Mouse (Mus musculus): ENCODE results near the gene Nanos2. TPM values are rescaled to one million over a fixed set of nuclear protein-coding genes. Genes with fewer than 3 reads are reported as not detected.

Nanos2 gene
- polyA plus RNA-seq (2015; fragmentation: Illumina TruSeq; extraction: RNeasy Lipid Tissue Mini Kit (QIAGEN cat#74804); ENCODE audit: low read depth, low replicate concordance) = 0.30 TPM

DNA sequence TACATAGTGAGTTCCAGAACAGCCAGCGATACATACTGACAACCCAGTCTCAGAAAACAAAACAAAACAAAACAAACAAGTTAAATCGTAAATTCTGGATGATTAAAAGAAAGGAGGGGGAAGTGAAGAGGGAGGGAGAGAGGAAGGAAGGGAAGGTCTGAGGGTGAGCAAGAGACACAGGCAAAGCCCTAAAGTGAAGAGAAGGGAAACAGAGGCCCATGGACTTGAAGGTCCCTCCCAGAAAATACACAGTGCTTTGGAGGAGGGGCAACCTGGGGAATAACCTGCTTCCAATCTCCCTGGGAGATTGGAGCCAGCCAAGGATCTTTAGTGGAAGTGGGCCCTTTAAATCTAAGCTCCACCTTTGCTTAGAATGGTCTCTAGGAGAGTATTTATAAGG is at the start of gene Nanos2:
Nanos2 (plus strand) TSS at position 301 of the 400 bp plus-strand sequence.

DNA sequence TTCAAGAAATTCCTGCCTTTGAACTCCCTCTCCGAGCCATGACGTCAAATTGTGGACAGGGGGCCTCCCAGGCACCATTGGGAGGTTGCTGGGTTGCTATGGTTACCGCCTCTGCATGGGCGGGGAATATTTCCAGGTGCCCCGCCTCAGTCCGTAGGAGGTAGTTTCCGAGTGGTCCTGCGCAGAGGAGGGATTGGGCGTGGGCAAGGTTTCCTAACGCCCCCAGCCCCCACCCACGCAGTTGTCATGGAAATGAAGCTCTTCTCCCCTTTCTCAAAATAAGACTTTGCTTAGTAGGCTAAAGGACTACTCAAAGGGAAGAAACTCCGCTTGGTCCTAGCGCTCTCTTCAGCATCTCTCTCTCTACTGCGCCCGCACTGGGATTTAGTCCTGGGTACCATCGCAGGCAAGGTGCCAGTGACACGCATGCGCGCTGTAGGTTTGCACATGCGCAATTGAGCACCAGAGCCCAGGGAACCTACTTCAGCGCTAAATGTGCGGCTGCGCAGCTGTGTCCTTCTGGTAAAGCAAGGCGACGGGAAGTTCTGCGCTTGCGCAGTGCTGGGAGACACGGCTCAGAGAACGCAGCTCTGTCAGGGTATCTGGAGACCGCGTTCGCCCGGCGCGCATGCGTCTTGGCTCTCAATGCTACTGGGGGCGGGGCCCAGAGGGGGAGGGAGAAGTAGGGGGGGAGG is 3.5 kb downstream of the Nanos2 start, which contains the start of gene Mypop:
Mypop (plus strand) TSS at position 645 of the 695 bp plus-strand sequence.

DNA sequence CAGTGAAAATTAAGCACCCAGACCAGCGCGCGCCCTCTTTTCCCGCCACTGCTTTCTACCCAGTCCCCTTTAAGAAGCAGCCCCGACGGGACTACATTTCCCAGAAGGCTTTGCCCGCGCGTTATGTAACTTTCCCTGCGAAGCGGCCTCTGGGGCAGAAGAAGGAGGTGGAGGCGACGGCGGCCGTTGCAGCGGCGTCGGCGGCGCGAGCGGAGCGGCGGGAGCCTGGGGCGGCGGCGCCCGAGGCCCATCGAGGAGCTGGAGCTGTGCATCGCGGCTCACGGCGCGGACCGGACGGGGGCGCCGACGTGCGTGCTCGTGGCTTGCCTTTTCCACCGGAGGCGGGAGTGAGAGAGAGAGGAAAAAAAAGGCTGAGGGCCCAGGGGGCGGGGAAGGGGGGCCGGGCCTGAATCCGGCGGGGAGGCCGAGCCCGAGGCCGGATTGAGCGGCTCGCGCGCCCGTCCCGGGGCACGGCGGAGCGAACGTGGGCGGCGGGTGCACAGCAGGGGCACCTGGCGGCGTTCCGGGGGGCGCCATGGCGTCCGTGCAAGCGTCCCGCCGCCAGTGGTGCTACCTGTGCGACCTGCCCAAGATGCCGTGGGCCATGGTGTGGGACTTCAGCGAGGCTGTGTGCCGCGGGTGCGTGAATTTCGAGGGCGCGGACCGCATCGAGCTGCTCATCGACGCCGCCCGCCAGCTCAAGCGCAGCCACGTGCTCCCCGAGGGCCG is 16.9 kb downstream of the Nanos2 start, which contains the start of gene Irf2bp1:
Irf2bp1 (plus strand) TSS at position 143 of the 729 bp plus-strand sequence.

GRCm38 (mm10) chr7:19023357-19023814 is 36.2 kb downstream of the Nanos2 start, which contains the start of gene Foxa3:
Gene Foxa3 (minus strand): TSS chr7:19023538.

DNA sequence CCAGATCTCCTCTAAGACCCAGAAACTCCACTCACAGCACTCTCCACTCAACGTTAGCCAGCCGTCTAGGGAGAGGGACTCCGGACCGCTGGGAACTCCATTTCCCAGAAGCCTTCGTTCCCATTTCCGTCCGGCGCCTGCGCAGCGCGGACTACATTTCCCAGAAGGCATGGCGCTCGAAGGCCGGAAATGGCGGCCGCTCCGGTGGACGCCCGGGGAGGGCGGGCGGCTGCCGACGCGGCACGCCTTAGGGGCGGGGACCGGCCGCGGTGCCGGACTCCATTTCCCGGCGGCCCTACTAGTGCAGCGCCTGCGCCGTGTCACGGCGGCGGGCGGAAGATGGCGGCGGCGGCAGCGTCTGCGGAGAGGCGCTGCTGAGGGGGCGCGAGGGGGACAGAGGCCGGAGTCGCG is 36.9 kb downstream of the Nanos2 start, which contains the start of gene Sympk:
Sympk (plus strand) TSS at position 282 of the 411 bp plus-strand sequence.

Other genes with a start within 250 kb of the Nanos2 start
- not detected for gene Psg19, start 188.9 kb upstream of the Nanos2 start, polyA plus RNA-seq (2015; fragmentation: Illumina TruSeq; extraction: RNeasy Lipid Tissue Mini Kit (QIAGEN cat#74804); ENCODE audit: low read depth, low replicate concordance)
- gene Psg17, start 165.8 kb upstream of the Nanos2 start, polyA plus RNA-seq (2015; fragmentation: Illumina TruSeq; extraction: RNeasy Lipid Tissue Mini Kit (QIAGEN cat#74804); ENCODE audit: low read depth, low replicate concordance) = not detected
- 2.0 TPM for gene Mill2, start 147.4 kb upstream of the Nanos2 start, polyA plus RNA-seq (2015; fragmentation: Illumina TruSeq; extraction: RNeasy Lipid Tissue Mini Kit (QIAGEN cat#74804); ENCODE audit: low read depth, low replicate concordance)
- gene Pglyrp1, start 116.1 kb upstream of the Nanos2 start, polyA plus RNA-seq (2015; fragmentation: Illumina TruSeq; extraction: RNeasy Lipid Tissue Mini Kit (QIAGEN cat#74804); ENCODE audit: low read depth, low replicate concordance) = 23.2 TPM
- gene Ccdc61, start 77.0 kb upstream of the Nanos2 start, polyA plus RNA-seq (2015; fragmentation: Illumina TruSeq; extraction: RNeasy Lipid Tissue Mini Kit (QIAGEN cat#74804); ENCODE audit: low read depth, low replicate concordance) = 11.0 TPM
- gene Nova2, start 61.5 kb upstream of the Nanos2 start, polyA plus RNA-seq (2015; fragmentation: Illumina TruSeq; extraction: RNeasy Lipid Tissue Mini Kit (QIAGEN cat#74804); ENCODE audit: low read depth, low replicate concordance) = 20.2 TPM
- 33.4 TPM for gene Mypop, start 3.8 kb downstream of the Nanos2 start, polyA plus RNA-seq (2015; fragmentation: Illumina TruSeq; extraction: RNeasy Lipid Tissue Mini Kit (QIAGEN cat#74804); ENCODE audit: low read depth, low replicate concordance)
- 28.9 TPM for gene Irf2bp1, start 16.6 kb downstream of the Nanos2 start, polyA plus RNA-seq (2015; fragmentation: Illumina TruSeq; extraction: RNeasy Lipid Tissue Mini Kit (QIAGEN cat#74804); ENCODE audit: low read depth, low replicate concordance)
- gene Foxa3, start 36.1 kb downstream of the Nanos2 start, polyA plus RNA-seq (2015; fragmentation: Illumina TruSeq; extraction: RNeasy Lipid Tissue Mini Kit (QIAGEN cat#74804); ENCODE audit: low read depth, low replicate concordance) = not detected
- gene Sympk, start 37.0 kb downstream of the Nanos2 start, polyA plus RNA-seq (2015; fragmentation: Illumina TruSeq; extraction: RNeasy Lipid Tissue Mini Kit (QIAGEN cat#74804); ENCODE audit: low read depth, low replicate concordance) = 81.7 TPM
- gene Rsph6a, start 67.3 kb downstream of the Nanos2 start, polyA plus RNA-seq (2015; fragmentation: Illumina TruSeq; extraction: RNeasy Lipid Tissue Mini Kit (QIAGEN cat#74804); ENCODE audit: low read depth, low replicate concordance) = 0.18 TPM
- 108 TPM for gene Dmwd, start 88.8 kb downstream of the Nanos2 start, polyA plus RNA-seq (2015; fragmentation: Illumina TruSeq; extraction: RNeasy Lipid Tissue Mini Kit (QIAGEN cat#74804); ENCODE audit: low read depth, low replicate concordance)
- 19.0 TPM for gene Dmpk, start 96.4 kb downstream of the Nanos2 start, polyA plus RNA-seq (2015; fragmentation: Illumina TruSeq; extraction: RNeasy Lipid Tissue Mini Kit (QIAGEN cat#74804); ENCODE audit: low read depth, low replicate concordance)
- gene Six5, start 107.2 kb downstream of the Nanos2 start, polyA plus RNA-seq (2015; fragmentation: Illumina TruSeq; extraction: RNeasy Lipid Tissue Mini Kit (QIAGEN cat#74804); ENCODE audit: low read depth, low replicate concordance) = 1.9 TPM
- gene Gm4969, start 131.0 kb downstream of the Nanos2 start, polyA plus RNA-seq (2015; fragmentation: Illumina TruSeq; extraction: RNeasy Lipid Tissue Mini Kit (QIAGEN cat#74804); ENCODE audit: low read depth, low replicate concordance) = 0.33 TPM
- 7.9 TPM for gene Fbxo46, start 132.5 kb downstream of the Nanos2 start, polyA plus RNA-seq (2015; fragmentation: Illumina TruSeq; extraction: RNeasy Lipid Tissue Mini Kit (QIAGEN cat#74804); ENCODE audit: low read depth, low replicate concordance)
- gene Qpctl, start 161.9 kb downstream of the Nanos2 start, polyA plus RNA-seq (2015; fragmentation: Illumina TruSeq; extraction: RNeasy Lipid Tissue Mini Kit (QIAGEN cat#74804); ENCODE audit: low read depth, low replicate concordance) = 14.4 TPM
- gene Snrpd2, start 162.3 kb downstream of the Nanos2 start, polyA plus RNA-seq (2015; fragmentation: Illumina TruSeq; extraction: RNeasy Lipid Tissue Mini Kit (QIAGEN cat#74804); ENCODE audit: low read depth, low replicate concordance) = 82.5 TPM
- gene Gipr, start 178.7 kb downstream of the Nanos2 start, polyA plus RNA-seq (2015; fragmentation: Illumina TruSeq; extraction: RNeasy Lipid Tissue Mini Kit (QIAGEN cat#74804); ENCODE audit: low read depth, low replicate concordance) = 1.8 TPM
- 113 TPM for gene Eml2, start 189.0 kb downstream of the Nanos2 start, polyA plus RNA-seq (2015; fragmentation: Illumina TruSeq; extraction: RNeasy Lipid Tissue Mini Kit (QIAGEN cat#74804); ENCODE audit: low read depth, low replicate concordance)
- gene Gpr4, start 225.1 kb downstream of the Nanos2 start, polyA plus RNA-seq (2015; fragmentation: Illumina TruSeq; extraction: RNeasy Lipid Tissue Mini Kit (QIAGEN cat#74804); ENCODE audit: low read depth, low replicate concordance) = 3.4 TPM
- 44.3 TPM for gene Opa3, start 240.9 kb downstream of the Nanos2 start, polyA plus RNA-seq (2015; fragmentation: Illumina TruSeq; extraction: RNeasy Lipid Tissue Mini Kit (QIAGEN cat#74804); ENCODE audit: low read depth, low replicate concordance)

Data from brain, adult 10 weeks (tissue).